Mouse (Mus musculus): ENCODE measurements around the gene Oaz3.

Oaz3 gene

DNA sequence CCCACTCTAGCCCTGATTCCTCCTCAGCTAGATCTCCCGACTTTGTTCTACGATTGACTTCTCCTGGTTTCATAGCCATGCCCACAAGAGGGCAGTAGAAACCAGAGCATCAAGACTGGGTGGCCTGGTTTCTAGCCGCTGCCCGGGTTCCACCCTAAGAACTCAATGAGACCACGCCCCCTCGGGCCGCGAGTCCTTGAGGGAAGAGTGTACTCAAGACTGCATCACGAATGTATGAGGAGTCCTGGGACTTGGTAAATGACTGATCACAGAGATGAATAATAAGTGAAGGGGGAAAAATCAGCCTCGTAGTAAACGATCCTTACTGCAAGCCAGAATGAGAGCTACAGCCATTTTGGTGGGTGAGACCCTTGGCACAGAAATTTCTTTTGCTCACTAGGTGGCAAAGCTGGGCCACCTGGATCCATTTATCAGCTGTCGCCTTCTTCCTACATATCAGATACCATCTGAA lies 12.8 kb upstream of the Oaz3 start:
- in situ Hi-C loops (cut with MboI), result no loop called here

GRCm38 (mm10) chr3:94449377-94449776 lies 5.7 kb upstream of the Oaz3 start:
- in situ Hi-C loops (cut with MboI), result no loop called here

GRCm38 (mm10) chr3:94442951-94443596 lies 641 bp downstream of the Oaz3 start, which contains the start of gene Mrpl9:
Gene Mrpl9, plus strand, starts transcription at chr3:94443318.
- in situ Hi-C loops (cut with MboI), result no loop called here

DNA sequence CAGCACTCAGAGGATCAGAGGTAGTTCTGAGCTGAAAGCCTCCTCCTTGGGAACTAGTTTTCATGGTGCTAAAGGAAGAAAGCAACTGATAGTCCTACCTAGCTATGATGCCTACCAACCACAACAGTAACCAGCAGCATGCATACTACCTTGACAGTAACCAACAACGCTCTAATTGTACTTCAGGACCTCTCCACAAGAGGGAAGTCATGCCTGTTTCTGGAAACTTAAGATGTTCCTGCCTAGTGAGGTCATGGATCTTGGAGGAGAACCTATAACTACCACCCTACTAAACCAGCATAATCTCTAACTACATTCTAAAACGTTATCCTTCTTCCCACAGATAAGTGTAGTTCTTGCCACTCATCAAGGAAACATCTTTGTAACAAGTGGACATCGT lies 2.5 kb downstream of the Oaz3 start:
- in situ Hi-C loops (cut with MboI), result no loop called here

DNA sequence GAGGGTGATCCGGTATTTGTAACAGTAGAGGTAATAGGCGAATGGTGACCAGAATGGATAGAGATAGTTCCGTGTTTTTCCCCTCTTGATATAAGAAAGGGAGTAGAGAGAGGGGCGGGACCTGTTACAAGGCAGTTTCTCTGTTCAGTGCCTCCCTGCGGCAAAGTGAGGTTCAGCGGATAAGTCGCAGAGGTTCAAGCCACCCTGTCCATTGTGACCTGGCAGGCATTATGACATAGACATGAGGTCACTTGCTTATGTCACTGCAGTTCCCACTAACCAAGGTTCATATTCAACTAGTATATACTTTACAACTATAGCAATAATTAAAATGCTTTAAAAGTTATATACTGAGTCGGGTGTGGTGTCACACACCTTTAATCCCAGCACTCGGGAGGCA lies 7.3 kb downstream of the Oaz3 start:
- in situ Hi-C loops (cut with MboI), result no loop called here

GRCm38 (mm10) chr3:94434305-94434704 lies 9.4 kb downstream of the Oaz3 start:
- in situ Hi-C loops (cut with MboI), result no loop called here

DNA sequence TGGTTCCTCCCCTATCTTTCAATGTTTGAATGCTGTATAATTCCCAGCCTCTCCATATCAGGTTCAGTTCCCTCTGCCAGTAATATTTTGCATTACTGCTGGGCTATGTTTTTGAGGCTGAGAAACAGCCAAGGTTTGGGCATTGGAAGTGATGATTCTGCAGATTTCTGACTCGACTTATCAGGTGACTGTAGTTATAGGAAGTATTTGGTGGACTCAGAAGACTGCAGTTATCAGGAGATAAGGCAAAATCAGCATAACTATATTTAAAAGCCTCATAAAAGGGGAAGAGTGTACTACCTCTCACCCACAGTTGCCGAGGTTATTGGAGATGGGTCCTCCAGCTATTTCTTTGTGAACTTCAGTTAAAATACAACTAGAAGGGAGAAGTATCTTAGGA lies 12.7 kb downstream of the Oaz3 start:
- in situ Hi-C loops (cut with MboI), result no loop called here

GRCm38 (mm10) chr3:94413031-94413679 lies 30.6 kb downstream of the Oaz3 start, which contains the start of gene Tdrkh:
Gene Tdrkh, plus strand, starts transcription at chr3:94413273.
- in situ Hi-C loops (cut with MboI), result no loop called here

DNA sequence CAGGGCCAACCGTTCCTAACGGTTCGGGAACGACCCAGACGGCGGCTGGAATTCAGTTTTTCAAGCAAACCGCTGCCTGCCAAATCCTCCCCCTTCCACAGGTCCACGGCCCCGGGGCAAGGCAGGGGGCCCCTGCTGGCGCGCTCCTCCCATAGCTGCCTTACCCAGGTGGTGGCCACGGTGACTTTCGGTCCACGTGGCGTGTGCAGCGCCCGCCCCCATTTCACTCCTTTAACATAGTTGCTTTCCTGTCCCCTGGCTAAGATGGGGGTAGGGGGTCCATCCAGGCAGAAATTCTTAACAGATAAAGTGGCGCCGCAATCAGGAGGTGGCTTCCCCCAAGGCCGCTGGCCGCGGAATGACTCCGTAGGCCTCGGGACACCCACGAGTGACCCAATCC lies 31.2 kb downstream of the Oaz3 start:
- in situ Hi-C loops (cut with MboI), result no loop called here

GRCm38 (mm10) chr3:94405561-94405960 lies 38.2 kb downstream of the Oaz3 start:
- in situ Hi-C loops (cut with MboI), result no loop called here

GRCm38 (mm10) chr3:94404366-94405054 lies 39.2 kb downstream of the Oaz3 start:
- in situ Hi-C loops (cut with MboI), result no loop called here

- in situ Hi-C loops (cut with MboI), result no loop called here
These were observed 41.3 kb downstream of the Oaz3 start for GRCm38 (mm10) chr3:94402451-94402850.

- in situ Hi-C loops (cut with MboI), result no loop called here
These were observed 43.9 kb downstream of the Oaz3 start for GRCm38 (mm10) chr3:94399663-94400310.

GRCm38 (mm10) chr3:94398943-94399481 lies 44.7 kb downstream of the Oaz3 start:
- in situ Hi-C loops (cut with MboI), result no loop called here

DNA sequence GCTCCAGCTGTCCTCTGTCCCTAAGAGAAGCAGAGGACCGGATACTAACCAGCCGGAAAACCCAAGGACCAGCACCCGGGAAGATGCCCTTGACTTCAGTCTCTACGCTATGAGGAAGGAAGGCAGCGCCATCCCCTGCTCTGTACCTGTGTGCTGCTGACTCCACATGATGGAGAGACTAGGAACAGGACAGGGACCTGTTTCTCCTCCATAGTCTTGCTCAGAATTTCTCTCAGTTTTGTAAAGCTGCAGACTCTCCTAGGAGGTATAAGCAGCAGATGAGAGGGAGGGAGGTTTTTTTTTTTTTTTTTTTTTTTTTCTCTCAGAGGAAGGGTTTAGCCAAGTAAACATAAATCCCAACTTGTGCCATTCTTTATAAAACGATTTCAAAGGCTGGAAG lies 45.5 kb downstream of the Oaz3 start, which contains the start of gene Lingo4:
TSS of gene Lingo4 (plus strand) at position 301 of the 400 bp plus-strand sequence.
- in situ Hi-C loops (cut with MboI), result no loop called here

- in situ Hi-C loops (cut with MboI), result no loop called here
These were observed 46.9 kb downstream of the Oaz3 start for GRCm38 (mm10) chr3:94396851-94397250.

DNA sequence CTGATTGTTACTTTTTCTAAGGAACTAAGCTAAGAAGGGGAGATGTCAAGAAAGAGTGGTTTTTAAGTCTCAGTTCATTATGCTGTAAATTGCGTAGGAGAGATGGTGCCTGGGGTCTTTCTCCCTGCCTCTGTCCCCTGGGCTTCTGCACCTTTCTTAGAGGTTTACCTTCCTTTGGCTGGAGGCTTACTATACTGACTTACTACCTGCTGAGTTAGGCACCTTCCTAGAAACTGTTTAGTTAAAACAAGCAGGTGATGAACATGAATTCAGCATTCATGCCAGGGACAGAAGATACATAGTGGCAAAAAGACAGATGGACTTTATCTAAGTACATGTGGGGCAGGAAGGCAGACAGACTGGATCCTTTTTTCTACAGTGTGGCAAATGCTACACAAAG lies 47.4 kb downstream of the Oaz3 start:
- in situ Hi-C loops (cut with MboI), result no loop called here

DNA sequence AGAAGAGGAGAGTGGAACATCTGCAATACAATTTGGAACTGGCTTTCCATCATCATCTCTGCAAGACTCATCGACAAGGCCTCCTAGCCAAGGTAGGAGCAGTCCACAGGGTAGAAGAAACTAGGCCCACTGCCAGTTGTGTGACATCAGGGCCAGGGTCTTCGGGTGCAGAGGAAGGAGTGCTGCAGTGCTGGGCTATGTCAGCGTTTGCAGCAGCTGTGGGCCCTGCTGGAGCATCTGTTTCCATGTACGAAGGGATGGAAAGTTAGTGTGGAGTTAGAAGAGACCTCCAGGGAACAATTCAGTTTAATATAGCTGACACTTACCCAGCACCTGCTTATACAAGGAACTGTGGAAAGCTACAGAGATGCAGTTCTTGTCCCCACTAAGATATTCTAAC lies 50.7 kb downstream of the Oaz3 start:
- in situ Hi-C loops (cut with MboI), result no loop called here

GRCm38 (mm10) chr3:94392128-94392527 lies 51.6 kb downstream of the Oaz3 start:
- in situ Hi-C loops (cut with MboI), result no loop called here

GRCm38 (mm10) chr3:94391001-94391400 lies 52.7 kb downstream of the Oaz3 start:
- in situ Hi-C loops (cut with MboI), result no loop called here

DNA sequence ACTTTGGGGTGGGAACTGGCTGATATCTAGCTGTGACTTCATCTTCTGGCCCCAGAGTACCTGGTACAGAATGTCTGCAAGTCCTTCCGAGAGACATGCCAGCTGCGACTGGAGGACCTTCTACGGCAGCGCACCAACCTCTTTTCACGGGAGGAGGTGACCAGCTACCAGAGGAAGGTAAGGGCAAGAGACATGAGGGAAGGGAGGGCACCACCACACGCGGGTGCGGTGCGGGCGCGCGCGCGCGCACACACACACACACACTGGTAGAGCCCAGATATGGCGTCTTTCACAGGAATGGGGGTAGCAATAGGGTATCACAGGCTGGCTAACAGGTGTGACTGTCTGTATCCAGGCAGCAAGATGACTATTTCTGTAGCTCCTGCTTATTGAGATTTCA lies 54.3 kb downstream of the Oaz3 start:
- in situ Hi-C loops (cut with MboI), result no loop called here

DNA sequence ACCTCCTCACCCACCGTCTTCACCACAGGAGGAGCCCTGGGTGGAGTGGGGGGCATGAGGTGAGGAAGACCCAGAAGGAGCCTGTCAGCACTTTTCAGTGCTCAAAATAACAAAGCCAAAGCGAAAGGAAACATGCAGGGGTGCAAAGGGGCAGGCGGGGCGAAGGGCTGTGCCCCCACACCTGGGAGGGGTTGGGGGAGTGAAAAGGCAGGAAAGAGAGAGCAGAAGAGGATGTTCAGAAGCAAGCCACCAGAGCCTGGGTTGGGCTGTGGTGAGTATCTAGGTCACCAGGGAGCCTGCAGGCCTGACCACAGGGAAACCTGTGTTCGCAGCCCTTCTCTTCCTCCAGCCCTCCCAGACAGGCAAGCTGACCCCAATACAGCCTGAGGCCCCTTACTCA lies 55.7 kb downstream of the Oaz3 start:
- in situ Hi-C loops (cut with MboI), result no loop called here
